Mouse (Mus musculus) right cerebral cortex, postnatal 14 days (tissue): Measurements from ENCODE around the gene Rccd1.
"Not testable (repeated sequence)": the region's sequence is repeated elsewhere in the genome, so short reads cannot be mapped to it uniquely, and the experiment has no call there.

ENCODE experiments used
- DNase-seq: peaks from one replicate; pipeline ENCODE4 v3.0.0; 2022

Rccd1 gene

DNA sequence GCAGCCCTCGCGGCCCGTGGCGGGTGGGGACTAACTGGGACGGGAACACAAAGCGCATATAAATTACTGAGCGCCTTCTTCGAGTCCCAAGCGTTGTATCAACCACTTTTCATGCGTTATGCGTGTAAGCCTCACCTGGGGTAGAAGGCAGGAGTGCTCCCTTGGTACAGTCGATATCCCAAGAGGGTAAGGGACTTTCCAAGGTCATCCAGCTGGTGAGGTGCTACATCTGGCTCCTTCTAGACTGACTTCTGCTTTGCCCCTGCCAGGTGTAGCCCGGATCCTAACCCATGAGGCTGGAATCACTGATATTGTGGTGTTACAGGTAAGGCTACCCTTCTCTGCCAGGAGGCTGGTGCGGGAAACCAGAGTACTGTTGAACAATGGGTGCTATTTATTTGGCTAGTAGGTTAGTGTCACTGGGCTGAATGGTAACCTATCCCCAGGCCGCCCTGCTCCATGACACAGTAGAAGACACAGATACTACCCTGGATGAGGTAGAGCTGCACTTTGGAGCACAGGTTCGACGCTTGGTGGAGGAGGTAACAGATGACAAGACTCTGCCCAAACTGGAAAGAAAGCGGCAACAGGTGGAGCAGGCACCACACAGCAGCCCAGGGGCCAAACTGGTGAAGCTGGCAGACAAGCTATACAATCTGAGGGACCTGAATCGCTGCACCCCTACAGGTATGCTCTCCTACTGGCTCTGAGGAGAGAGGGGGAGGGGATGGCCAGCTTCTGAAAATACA is 19.2 kb upstream of the Rccd1 start:
- DNase-seq, result no peak

DNA sequence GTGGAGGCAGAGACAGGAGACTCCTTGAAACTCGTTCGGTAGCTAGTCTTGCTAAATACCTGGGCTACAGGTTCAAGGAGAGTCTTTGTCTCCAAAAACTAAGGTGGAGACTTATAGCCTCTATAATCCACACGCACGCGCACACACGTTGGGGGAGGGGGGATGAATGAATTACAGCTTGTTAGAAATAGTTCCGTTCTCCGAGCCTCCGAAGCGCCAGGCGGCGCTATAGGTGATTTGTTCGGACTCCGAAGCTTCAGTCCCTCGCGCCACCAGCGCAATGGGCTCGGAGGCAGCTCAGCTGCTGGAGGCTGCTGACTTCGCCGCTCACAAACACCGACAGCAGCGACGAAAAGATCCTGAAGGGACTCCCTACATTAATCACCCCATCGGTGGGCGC is 18.6 kb upstream of the Rccd1 start, which contains the start of gene Hddc3:
Gene Hddc3, plus strand, starts transcription at position 247 of the 400 bp plus-strand sequence.
- DNase-seq, result peak; percentile 99

DNA sequence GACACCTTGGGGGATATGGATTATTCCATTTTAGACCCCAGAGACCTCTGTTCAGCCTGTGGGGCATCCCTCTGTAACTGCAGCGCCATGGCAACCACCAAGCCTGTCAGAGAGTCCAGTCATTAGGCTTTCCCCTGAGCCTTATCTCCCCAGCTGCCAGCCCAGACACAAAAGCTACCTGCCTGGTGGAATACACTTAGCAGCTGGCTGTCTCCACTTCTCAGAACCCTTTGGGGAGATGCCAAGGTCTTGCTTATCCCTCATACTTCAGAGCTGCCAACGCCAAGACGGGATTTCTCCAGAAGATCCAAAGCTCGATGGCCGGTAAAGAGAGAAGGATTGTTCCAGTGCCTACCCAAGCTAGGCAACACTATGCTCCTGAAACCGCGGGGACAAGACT is 17.5 kb upstream of the Rccd1 start:
- no peak for DNase-seq

DNA sequence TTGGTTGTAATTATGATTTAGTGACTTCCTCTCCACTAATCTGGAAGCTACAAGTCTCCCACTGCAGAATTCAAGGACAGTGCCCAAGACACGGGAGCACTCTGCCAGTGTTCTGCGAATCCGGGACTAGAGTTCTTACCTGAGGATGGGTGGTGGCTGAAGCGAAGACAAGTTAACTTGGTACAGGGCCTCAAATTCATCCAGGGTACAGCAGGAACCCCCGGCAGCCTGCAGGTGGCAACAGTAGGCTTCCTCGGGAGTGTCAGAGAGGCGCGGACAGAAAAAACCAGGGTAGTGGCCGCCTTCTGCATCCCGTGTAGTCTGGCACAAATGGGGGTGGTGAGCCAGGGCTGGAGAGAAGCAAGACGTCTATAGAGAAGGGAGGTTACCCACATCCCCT is 16.5 kb upstream of the Rccd1 start, which contains the start of gene Unc45a:
Gene Unc45a, minus strand, starts transcription at position 213 of the 400 bp plus-strand sequence.
- DNase-seq, result peak; percentile 57

DNA sequence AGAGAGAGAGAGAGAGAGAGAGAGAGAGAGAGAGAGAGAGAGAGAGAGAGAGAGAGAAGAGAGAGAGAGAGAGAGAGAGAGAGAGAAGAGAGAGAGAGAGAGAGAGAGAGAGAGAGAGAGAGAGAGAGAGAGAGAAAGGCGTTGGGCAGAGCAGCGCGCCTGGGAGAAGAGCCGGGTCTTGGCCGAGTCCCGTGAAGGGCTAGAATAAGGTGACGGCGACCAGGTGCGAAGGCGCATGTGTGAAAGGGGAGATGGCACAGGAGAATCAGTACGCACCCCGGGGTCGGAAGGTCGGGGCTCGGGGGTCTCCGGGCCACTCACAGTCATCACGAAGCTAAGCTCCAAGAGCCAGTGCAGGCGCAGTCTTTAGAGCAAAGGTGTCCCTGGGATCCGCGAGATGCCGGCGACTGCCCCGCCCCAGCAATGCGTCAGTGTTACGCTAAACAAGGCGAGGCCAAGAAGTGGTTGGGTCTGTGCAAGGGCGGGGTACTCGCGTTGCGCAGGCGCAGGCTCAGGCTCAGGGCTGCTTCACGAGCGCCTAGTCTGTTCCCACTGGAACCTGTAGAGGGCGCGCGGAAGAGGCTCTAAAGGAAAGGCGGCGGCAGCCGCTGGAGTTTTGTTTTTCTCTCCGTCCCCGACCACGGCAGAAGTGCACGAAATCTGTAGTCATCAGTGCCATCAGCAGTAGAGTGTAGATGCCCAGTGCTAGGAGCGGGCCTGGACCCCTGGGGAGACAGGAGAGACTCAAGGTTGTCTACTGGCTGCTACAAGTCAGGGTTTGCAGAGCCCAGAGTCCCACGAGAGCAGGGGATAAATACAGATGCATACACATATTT is 15.8 kb upstream of the Rccd1 start:
- DNase-seq, result peak; percentile 99

DNA sequence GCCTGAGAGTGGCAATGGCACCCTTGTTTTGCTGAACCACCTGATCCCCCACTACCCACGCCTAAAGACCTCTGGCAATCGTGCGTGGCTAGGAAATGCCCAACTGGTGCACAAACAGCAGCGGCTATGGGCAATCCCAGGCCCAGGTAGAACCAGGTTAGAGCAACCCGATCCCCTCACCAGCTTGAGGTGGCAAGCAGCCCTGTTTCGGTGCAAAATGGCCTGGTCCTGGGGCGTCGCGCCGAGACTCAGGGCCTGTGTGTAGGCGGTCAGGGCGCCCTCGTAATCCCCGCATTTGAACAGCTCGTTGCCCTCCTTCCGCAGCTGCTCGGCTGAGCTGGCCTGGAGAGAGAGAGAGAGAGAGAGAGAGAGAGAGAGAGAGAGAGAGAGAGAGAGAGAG is 15.1 kb upstream of the Rccd1 start:
- DNase-seq, result no peak

DNA sequence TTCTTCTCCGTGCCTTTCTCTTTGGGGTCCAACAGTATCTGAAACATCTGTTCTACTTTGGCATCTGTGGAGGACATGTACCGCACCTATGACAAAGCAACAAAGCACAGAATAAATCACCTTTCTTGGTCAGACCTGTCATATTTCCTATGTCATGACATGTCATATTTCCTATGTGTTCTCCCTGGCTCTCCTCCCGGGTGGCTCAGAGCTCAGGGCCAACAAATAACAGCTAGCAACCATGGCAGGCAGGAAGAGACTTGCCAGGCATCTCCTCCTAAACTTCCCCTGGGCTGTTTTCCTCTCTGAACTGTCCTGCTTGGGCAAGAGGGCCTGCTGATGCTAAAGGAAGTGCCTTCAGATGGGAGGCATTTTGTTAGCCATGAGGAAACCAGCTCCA is 12.7 kb upstream of the Rccd1 start:
- no peak for DNase-seq

DNA sequence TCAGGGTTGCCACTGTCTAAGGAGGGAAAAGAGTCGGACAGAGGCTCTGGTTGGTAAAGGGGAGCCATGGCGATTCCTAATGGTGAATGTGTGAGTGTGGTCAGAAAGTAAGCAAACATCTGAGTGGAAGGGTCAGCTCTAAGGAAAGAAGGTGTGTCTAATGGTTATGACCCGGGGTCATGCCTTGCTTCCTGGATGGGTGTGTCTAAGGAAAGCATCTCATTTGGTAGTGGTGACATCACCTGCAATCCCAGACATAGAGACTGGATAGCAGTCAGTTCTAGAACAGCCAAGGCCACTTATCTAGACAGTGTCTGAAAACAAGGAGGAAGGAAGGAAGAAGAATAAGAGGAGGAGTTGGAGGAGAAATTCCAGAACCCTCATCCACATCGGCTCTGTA is 10.6 kb upstream of the Rccd1 start:
- DNase-seq, result no peak

DNA sequence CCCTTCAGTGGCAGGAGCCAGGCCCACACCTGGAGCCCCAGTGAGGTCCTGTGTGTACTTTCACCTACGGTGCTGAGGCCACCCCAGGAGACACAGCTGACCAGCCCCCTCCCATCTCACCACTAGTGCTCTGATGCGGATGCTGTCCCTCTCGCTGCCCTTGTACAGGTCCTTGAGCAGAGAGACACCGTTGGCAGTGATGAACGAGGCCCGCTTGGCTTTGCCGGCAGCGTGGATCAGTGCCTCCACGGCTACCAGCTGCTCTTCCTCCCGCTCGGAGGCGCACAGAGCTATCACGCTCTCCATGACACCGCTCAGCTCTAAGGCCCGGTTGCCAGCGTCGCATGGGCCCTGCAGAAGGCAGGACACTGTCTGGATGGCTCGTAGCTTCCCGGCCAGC is 7.2 kb upstream of the Rccd1 start:
- DNase-seq, result no peak

DNA sequence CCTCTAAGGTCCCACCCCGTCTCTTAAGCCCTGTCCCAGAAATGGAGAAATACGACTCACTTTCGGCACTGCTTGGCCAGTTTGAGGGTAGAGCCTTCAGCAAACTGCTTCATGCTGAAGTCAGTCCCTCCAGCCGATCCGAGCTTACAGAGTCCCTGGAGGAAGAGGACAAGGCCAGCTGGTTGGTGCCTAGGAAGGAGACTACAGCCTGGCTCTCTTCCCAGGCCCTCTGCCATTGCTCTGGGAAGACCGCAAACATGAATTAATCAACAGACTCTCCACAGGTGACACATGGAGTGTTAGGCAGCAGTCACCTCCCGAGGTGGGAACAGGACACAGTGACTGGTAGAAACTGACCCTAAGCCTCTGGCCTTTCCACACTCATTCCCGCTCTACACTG is 6.0 kb upstream of the Rccd1 start:
- no peak for DNase-seq

DNA sequence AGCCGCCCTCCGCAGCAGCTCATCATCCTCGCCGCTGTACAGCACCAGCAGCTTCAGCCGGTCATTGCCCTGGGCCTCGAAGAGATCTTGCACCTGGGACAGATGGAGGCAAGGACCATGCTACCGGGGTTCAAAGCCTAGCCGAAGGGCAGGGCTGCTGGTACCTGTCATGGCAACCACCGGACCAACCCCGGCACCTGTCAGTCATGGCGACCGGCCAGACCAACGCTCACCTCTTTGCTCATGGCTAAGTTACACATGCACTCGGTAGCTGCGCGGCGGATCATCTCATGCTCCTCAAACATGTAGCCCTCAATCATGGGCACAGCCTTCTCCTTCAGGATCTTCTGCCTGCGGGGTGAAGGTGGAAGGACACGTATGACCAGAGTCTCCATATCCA is 1.8 kb upstream of the Rccd1 start:
- DNase-seq, result no peak

DNA sequence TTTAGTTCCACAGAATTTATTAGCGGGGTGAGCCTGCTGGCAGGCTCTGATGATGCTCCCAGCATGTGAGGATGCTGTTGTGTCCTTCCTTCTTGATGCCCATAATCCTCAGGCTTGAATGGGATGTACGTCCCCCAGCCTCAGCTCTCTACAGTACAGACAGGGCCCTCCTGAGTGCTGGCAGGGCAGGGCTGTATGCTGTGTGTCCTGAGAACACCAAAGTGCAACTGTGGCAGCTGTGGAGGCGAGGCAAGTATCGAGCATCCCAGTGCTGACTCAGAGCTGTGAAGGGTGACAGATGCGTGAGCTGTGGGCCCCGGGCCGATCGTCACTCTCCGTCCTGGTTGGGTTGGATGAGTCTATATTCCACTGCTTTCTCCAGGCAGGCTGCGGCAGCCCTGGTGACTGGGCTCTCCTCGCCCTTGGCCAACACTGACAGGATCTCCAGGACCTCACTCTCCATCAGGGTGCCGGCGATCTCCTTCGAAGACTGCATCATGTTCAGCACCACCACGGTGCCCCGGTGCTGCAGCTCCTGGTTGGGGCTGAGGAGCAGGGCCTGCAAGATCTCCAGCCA is 1.1 kb upstream of the Rccd1 start:
- DNase-seq, result no peak

DNA sequence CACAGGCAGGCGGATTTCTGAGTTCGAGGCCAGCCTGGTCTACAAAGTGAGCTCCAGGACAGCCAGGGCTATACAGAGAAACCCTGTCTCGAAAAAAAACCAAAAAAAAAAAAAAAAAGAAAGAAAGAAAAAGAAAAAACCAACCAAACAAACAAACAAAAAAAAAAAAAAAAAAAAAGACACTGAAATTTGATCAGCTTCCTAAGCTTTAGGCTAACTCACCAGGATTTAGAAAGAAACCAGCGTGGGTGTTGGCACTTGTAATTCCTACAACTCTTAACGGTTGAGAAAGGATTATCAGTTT is 514 bp upstream of the Rccd1 start:
- not testable (repeated sequence) for DNase-seq

DNA sequence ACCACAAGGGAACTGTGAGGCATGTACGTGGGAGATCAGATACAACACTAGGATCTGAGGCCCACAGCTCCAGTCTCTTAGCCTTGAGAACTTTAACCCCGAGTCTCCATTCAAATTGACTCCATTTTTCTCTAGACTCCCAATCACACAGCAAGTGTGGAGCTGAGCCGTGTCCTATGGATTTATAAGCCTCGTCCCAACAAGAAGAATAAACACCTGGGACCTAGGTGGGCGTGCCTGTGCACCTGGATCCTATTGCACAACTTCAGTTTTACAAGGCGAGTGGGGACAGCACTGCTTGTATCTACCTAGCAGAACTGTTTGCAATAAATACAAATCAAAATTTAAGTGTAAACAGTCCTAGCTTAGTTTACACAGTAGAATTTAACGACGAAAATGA is 918 bp downstream of the Rccd1 start:
- DNase-seq, result no peak

DNA sequence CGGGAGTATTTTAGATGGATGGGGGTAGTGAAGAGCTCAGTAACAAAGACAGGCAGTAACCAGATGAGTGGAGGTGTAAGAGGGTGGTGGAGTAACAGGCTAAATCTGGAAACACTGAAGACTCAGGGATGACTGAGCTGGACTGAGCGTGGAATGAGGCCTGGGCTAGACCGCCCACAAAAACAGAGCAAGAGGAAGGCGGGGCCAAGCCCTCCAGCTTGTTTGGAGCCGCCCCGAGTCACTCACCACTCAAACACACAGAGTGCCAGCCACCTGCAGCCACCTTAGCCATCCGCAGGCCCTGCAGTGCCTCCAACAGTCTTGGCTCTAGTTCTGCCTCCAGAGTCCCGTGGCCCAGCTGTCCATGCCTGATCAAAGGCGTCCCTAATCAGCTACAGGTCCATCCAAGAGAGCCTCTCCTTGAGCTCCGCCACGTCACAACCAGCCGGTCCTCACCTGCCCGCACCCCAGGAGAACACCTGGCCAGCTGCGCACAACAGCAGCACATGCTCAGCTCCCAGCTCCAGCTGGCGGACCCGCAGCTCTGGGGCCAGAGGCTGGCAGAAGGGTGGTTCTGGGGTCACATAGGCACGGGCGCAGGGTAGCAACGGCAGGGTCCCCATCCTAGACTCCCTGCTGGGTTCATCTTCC is 4.3 kb downstream of the Rccd1 start:
- DNase-seq, result no peak

DNA sequence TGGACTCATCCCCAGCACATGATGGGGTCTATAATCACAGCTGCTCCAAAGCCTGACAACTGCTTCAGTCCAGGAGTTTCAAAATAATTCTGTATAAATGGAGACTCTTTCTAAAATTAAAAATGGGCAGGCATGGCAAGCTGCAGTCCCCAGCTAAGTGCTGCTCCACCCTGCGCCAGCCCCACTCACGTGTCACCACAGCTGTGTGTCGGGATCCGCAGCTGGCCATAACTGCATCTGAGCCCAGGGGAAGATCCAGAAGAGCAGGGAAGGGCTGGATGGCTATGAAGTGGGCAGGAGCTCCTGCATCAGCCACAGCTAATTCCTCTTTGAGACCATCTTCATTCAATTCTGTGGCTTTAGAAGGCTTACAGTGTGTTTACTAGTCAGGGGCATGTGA is 5.6 kb downstream of the Rccd1 start:
- DNase-seq, result no peak

DNA sequence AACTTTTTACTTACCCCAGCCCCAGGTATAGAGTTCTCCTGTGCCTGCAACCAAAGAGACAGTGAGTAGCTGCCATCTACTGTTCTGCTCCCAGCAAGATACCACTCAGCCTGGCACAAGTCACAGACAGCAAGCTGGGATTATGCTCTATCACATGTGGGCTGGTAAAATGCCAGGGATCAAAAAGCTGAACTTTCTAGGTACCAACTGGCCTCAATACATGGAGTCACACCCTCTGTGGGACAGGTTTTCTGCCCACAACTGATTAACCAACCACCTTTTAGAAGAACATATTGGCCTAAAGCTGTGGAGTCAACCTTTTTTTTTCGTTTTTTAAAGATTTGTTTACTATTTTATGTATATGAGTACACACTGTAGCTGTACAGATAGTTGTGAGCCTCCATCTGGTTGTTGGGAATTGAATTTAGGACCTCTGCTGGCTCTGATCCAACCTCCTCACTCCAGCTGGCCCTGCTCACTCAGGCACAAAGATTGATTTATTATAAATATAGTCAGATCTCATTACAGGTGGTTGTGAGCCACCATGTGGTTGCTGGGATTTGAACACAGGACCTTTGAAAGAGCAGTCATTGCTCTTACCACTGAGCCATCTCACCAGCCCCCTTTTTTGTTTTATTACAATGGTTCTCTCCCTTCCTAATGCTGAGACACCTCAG is 6.7 kb downstream of the Rccd1 start:
- no peak for DNase-seq

DNA sequence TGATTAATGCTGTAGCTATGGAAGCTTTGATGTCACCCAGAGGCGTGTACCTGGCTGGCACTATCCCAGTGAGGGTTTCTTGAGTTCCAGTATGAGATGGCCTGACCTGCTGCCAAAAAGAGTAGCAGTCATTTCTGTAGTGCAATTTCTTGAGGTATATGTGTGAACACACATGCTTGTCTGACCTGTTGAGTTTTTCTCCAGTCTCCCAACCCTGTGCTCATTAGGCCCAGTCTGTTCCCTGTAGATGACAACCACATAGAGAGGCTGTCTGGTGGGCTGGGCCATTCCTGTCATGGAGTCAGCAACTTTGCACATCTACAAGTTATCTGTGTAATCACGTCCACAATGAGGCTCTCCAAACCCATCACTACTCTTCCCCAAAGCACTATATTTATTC is 8.5 kb downstream of the Rccd1 start:
- no peak for DNase-seq

DNA sequence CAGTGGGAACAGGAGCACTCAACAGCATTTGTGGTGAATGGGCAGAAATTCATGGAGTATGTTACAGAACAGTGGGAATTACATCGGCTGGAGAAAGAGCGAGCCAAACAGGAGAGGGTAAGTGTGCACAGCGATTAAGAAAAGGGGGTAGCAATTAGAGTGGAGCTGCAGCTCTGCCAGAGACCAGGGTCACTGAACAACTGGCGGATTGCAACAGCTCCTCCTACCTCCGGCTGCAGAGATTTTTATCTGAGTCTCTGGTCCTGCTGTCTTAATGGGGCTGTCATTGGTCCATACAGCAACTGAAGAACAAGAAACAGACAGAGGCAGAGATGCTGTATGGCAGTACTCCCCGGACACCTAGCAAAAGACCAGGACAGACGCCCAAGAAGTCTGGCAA is 13.5 kb downstream of the Rccd1 start:
- no peak for DNase-seq

DNA sequence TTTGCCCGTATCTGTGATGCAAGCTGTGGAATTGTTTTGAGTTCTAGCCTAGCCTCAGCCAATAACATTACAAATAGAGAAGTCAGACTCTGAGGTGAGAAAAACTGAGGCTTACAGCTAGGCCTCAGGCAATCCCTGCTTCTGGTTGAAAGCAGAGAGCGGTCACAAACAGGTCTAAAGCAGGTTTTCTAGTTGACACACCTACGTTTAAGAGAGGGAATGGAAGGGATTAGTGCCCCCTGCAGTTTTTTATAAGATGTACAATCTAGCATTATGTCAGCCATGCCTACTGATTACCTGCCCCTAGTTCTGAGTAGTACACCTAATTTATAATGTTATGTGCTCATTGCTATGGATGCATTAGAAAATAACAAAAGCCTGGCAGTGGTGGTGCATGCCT is 16.5 kb downstream of the Rccd1 start:
- DNase-seq, result no peak

DNA sequence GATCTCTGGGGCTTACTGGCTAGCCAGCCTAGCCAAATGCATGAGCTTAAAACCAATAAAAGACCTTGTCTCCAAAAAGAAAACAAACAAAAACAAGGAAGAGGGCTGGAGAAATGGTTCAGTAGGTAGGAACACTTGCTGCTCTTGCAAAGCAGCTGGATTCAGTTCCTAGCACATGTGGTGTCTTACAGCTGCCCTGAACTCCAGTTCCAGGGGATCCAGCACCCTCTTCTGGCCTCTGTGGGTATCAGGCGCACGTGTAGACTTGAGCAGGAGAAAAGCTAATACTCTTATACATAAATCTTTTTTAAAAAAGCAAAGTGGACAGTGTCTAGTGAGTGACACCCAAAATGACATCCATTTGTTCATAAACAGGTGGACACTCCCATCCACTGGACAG is 22.7 kb downstream of the Rccd1 start:
- DNase-seq, result no peak

DNA sequence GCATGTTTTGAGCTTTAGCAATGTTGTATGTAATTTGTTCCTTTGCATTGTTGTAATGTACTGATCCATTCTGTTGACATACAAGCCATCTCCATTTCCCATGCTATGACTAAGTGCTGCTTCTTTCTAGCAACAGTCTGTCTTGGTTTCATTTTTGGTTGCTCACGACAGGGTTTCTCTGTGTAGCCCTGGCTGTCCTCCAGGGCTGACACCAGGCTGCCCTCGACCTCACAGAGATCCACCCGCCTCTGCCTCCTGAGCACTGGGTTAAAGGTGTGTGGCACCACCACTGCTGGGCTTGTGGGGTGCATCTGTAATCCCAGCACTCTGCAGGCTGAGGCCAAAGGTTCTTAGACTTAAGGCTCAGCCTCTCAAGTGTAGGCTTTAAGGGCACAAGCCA is 24.7 kb downstream of the Rccd1 start:
- DNase-seq, result no peak

DNA sequence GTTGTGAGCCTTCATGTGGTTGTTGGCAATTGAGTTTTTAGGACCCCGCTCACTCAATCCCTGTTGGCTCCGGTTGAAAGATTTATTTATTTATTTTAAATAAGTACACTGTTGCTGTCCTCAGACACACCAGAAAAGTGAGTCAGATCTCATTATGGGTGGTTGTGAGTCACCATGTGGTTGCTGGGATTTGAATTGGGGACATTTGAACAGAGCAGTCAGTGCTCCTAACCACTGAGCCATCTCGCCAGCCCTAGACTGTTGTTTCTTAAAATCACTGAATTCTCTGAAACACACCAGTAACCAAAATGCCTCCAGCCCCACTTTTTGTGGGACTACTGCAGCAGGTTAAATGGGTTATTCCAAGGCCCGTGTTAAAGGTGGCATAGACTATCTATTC is 25.5 kb downstream of the Rccd1 start:
- no peak for DNase-seq
